ENCODE assay signal across 27 mouse cellular contexts in genomic region chr8:75348047-75348446, GRCm38 (mm10). TPM values are rescaled to one million over a fixed set of nuclear protein-coding genes. Genes with fewer than 3 reads are reported as not detected.
"Had no signal": no experiment of that assay in that cellular context is flagged by ENCODE, and none has a peak within 500 bp of the region (broad histone marks: within the 10 kb centered on the region; RNA-seq: fewer than 3 reads in every experiment).

No protein-coding gene starts in this region.

- H3K4me3 ChIP-seq: kidney, embryonic 15.5 days; limb, embryonic 13.5 days; liver, embryonic 15.5 days; lung, embryonic 15.5 days; megakaryocyte, embryonic 14.5 days; midbrain, embryonic 10.5 days; midbrain, embryonic 13.5 days; myocyte; neural tube, embryonic 13.5 days had no signal

- H3K27me3 ChIP-seq: kidney, embryonic 15.5 days; limb, embryonic 13.5 days; liver, embryonic 15.5 days; lung, embryonic 15.5 days; megakaryocyte, embryonic 14.5 days; midbrain, embryonic 13.5 days; neural tube, embryonic 13.5 days had no signal

- H3K27ac ChIP-seq: kidney, embryonic 15.5 days; liver, embryonic 15.5 days; lung, embryonic 15.5 days; midbrain, embryonic 10.5 days; midbrain, embryonic 13.5 days; neural tube, embryonic 13.5 days; stomach, postnatal 0 days had no signal

- DNase-seq: kidney, adult 8-10 months; kidney, postnatal 10 days; kidney, postnatal 4 days; left cerebral cortex, postnatal 4 days; lung, adult 18-20 months; lung, postnatal 10 days; lung, postnatal 36 days; retina, postnatal 1 day; thymus, adult 2 months; thymus, postnatal 14 days; thymus, postnatal 4 days had no signal

- H3K4me1 ChIP-seq: kidney, embryonic 15.5 days; limb, embryonic 13.5 days; liver, embryonic 15.5 days; lung, embryonic 15.5 days; megakaryocyte, embryonic 14.5 days; midbrain, embryonic 10.5 days; midbrain, embryonic 13.5 days; neural tube, embryonic 13.5 days had no signal

- H3K36me3 ChIP-seq: kidney, embryonic 15.5 days; limb, embryonic 13.5 days; liver, embryonic 15.5 days; lung, embryonic 15.5 days; midbrain, embryonic 10.5 days; midbrain, embryonic 13.5 days; neural tube, embryonic 13.5 days had no signal

RNA-seq across cellular contexts. Expression of gene Gm10358, which starts 58.3 kb away (rescaled TPM):
- total RNA-seq: left cerebral cortex, adult 8-10 months; monocyte, adult 5-6 weeks; neutrophil, adult 5-6 weeks had no signal
- polyA plus RNA-seq: kidney, embryonic 15.5 days; liver, embryonic 11.5 days; midbrain, embryonic 16.5 days; neural tube, embryonic 13.5 days; stomach, embryonic 14.5 days had no signal
